Mouse (Mus musculus) forebrain, embryonic 16.5 days (tissue): ENCODE results near the gene Capn8. TPM values are rescaled to one million over a fixed set of nuclear protein-coding genes. Genes with fewer than 3 reads are reported as not detected.

Experiments
- ATAC-seq: fragments of 200-750 bp; cut with Nextera tagmentation; 2 replicates; pipeline ENCODE4 v1.8.0; 2017; ENCODE audit warnings: mild to moderate bottlenecking, moderate library complexity
- H3K27ac ChIP-seq: fragments of 300-500 bp; sonication (generic); 2 replicates; pipeline ENCODE4 v1.5.1; 2014; ENCODE audit warnings: low read length, control low read depth
- H3K27me3 ChIP-seq: fragments of 300-500 bp; sonication (generic); replicated peaks from 2 replicates; pipeline ENCODE4 v1.6.1; 2014; ENCODE audit warnings: low read length; ENCODE audit not compliant: control insufficient read depth, insufficient read depth
- H3K36me3 ChIP-seq: fragments of 300-500 bp; sonication (generic); 2 replicates; pipeline ENCODE4 v1.6.1; 2014; ENCODE audit not compliant: control insufficient read depth, insufficient read depth
- H3K4me1 ChIP-seq: fragments of 300-500 bp; sonication (generic); replicated peaks from 2 replicates; pipeline ENCODE4 v1.6.1; 2014; ENCODE audit warnings: low read length; ENCODE audit not compliant: control insufficient read depth, insufficient read depth
- H3K4me2 ChIP-seq: fragments of 300-500 bp; sonication (generic); 2 replicates; pipeline ENCODE4 v1.6.1; 2014; ENCODE audit warnings: mild to moderate bottlenecking, low read length, control low read depth
- H3K4me3 ChIP-seq: fragments of 300-500 bp; sonication (generic); replicated peaks from 2 replicates; pipeline ENCODE4 v1.5.1; 2014; ENCODE audit warnings: mild to moderate bottlenecking, low read length, control low read depth
- H3K9ac ChIP-seq: fragments of 300-500 bp; sonication (generic); replicated peaks from 2 replicates; pipeline ENCODE4 v1.6.1; 2014; ENCODE audit warnings: low read depth, low read length, control low read depth
- H3K9me3 ChIP-seq: fragments of 300-500 bp; sonication (generic); 2 replicates; pipeline ENCODE4 v1.6.1; 2016; ENCODE audit warnings: low read length; ENCODE audit not compliant: control insufficient read depth
- WGBS: fragments of 180-500 bp; shearing (Covaris S2); extraction: QIAGEN DNeasy Blood & Tissue Kit; methylation state at CpG from one replicate; pipeline ENCODE4 v1.1.7; 2014; 5-methylcytosine and 5-hydroxymethylcytosine counted together
- polyA plus RNA-seq: library from polyadenylated mRNA; unstranded; fragments of >200 nt; fragmentation: Nextera tagmentation; extraction: Ambion mirVana; gene quantifications from 2 replicates; pipeline ENCODE4 v1.2.1, GENCODE M21; 2015

Capn8 gene
- 0.14 TPM in 1 of 2 replicates, not detected in the other for polyA plus RNA-seq

- Histone ChIP-seq H3K4me1 (no peaks in the 10 kb centered on the region; the same call in 1 of the 2 replicates), H3K36me3 (no peaks in the 10 kb centered on the region), H3K9me3 (no peaks in the 10 kb centered on the region), H3K4me3 (no peak within 1 kb of the TSS), H3K27ac (no peak within 1 kb of the TSS), H3K9ac (no peak within 1 kb of the TSS), H3K27me3 (no peaks in the 10 kb centered on the region), H3K4me2 (no peak within 1 kb of the TSS)
- 79% methylated on average over 5 of the region's 5 CpGs for WGBS
- ATAC-seq = no peak
Observed at GRCm38 (mm10) chr1:182564408-182565120, at the start of gene Capn8. TSS of gene Capn8 (plus strand) at chr1:182565007.

- Histone ChIP-seq H3K4me2 (peak within 1 kb of the TSS; percentile 81), H3K27me3 (0 out of 2 replicates have a peak, but pooled peaks cover 2% of the 10 kb centered on the region), H3K27ac (peak within 1 kb of the TSS; percentile 72), H3K4me1 (peaks cover 23% of the 10 kb centered on the region), H3K36me3 (no peaks in the 10 kb centered on the region), H3K4me3 (peak within 1 kb of the TSS; percentile 64), H3K9ac (peak within 1 kb of the TSS; percentile 90), H3K9me3 (no peaks in the 10 kb centered on the region)
- WGBS = under 1% methylated on average over 84 of the region's 84 CpGs
- peak; percentile 95 for ATAC-seq
Observed at GRCm38 (mm10) chr1:182516758-182517676, 47.8 kb upstream of the Capn8 start, which contains the start of gene Capn2. TSS of gene Capn2 (minus strand) at chr1:182517608.

GRCm38 (mm10) chr1:182517677-182518011 is 47.2 kb upstream of the Capn8 start:
- H3K27ac ChIP-seq = no peak overlapping the region
- ATAC-seq = peak; percentile 34; the same call in 1 of the 2 replicates
- under 1% methylated on average over 10 of the region's 10 CpGs for WGBS
- no peaks in the 10 kb centered on the region for H3K9me3 ChIP-seq
- peak overlapping the region; percentile 64 for H3K4me3 ChIP-seq
- H3K4me2 ChIP-seq = peak overlapping the region; percentile 81
- peaks cover 23% of the 10 kb centered on the region for H3K4me1 ChIP-seq
- 0 out of 2 replicates have a peak, but pooled peaks cover 2% of the 10 kb centered on the region for H3K27me3 ChIP-seq
- no peaks in the 10 kb centered on the region for H3K36me3 ChIP-seq
- H3K9ac ChIP-seq = peak overlapping the region; percentile 90

GRCm38 (mm10) chr1:182518143-182518680 is 46.6 kb upstream of the Capn8 start:
- Histone ChIP-seq H3K9ac (no peak overlapping the region), H3K4me3 (no peak overlapping the region), H3K27me3 (0 out of 2 replicates have a peak, but pooled peaks cover 2% of the 10 kb centered on the region), H3K9me3 (no peaks in the 10 kb centered on the region), H3K36me3 (no peaks in the 10 kb centered on the region), H3K4me1 (peaks cover 23% of the 10 kb centered on the region), H3K4me2 (no peak overlapping the region), H3K27ac (no peak overlapping the region)
- ATAC-seq = no peak
- 52% methylated on average over 10 of the region's 10 CpGs for WGBS

- no peak overlapping the region for H3K4me2 ChIP-seq
- H3K4me3 ChIP-seq = no peak overlapping the region
- no peak overlapping the region for H3K9ac ChIP-seq
- 87% methylated on average over 6 of the region's 6 CpGs for WGBS
- H3K4me1 ChIP-seq = peaks cover 23% of the 10 kb centered on the region
- no peak for ATAC-seq
- H3K9me3 ChIP-seq = no peaks in the 10 kb centered on the region
- H3K36me3 ChIP-seq = no peaks in the 10 kb centered on the region
- 0 out of 2 replicates have a peak, but pooled peaks cover 2% of the 10 kb centered on the region for H3K27me3 ChIP-seq
- H3K27ac ChIP-seq = no peak overlapping the region
Observed at GRCm38 (mm10) chr1:182518811-182519210, 46.0 kb upstream of the Capn8 start.

GRCm38 (mm10) chr1:182519341-182519740 is 45.5 kb upstream of the Capn8 start:
- Histone ChIP-seq H3K4me2 (no peak overlapping the region), H3K9ac (no peak overlapping the region), H3K27ac (no peak overlapping the region), H3K36me3 (no peaks in the 10 kb centered on the region), H3K9me3 (no peaks in the 10 kb centered on the region), H3K27me3 (0 out of 2 replicates have a peak, but pooled peaks cover 2% of the 10 kb centered on the region), H3K4me3 (no peak overlapping the region), H3K4me1 (peaks cover 23% of the 10 kb centered on the region)
- WGBS = 74% methylated on average over 5 of the region's 5 CpGs
- ATAC-seq = no peak

GRCm38 (mm10) chr1:182520091-182520937 is 44.5 kb upstream of the Capn8 start:
- no peak overlapping the region for H3K4me2 ChIP-seq
- H3K4me1 ChIP-seq = peaks cover 22% of the 10 kb centered on the region
- no peak for ATAC-seq
- H3K9me3 ChIP-seq = no peaks in the 10 kb centered on the region
- no peak overlapping the region for H3K27ac ChIP-seq
- H3K9ac ChIP-seq = no peak overlapping the region
- H3K4me3 ChIP-seq = no peak overlapping the region
- H3K36me3 ChIP-seq = no peaks in the 10 kb centered on the region
- 0 out of 2 replicates have a peak, but pooled peaks cover 2% of the 10 kb centered on the region for H3K27me3 ChIP-seq
- 26% methylated on average over 14 of the region's 14 CpGs for WGBS

GRCm38 (mm10) chr1:182520938-182521500 is 43.8 kb upstream of the Capn8 start:
- Histone ChIP-seq H3K4me3 (no peak overlapping the region), H3K9me3 (no peaks in the 10 kb centered on the region), H3K4me1 (peaks cover 15% of the 10 kb centered on the region), H3K4me2 (no peak overlapping the region), H3K27ac (no peak overlapping the region), H3K36me3 (no peaks in the 10 kb centered on the region), H3K9ac (no peak overlapping the region), H3K27me3 (0 out of 2 replicates have a peak, but pooled peaks cover 2% of the 10 kb centered on the region)
- no peak for ATAC-seq
- WGBS = 80% methylated on average over 8 of the region's 8 CpGs
